Mouse (Mus musculus): ENCODE results near the gene Tbcel.

- TF ChIP-seq POLR2A (IDR thresholded peaks at IDR 0.05; ENCODE audit: borderline replicate concordance, control insufficient read depth, low read depth, low read length), result no peak
- no peak for TF ChIP-seq CTCF (IDR thresholded peaks at IDR 0.05; ENCODE audit: control insufficient read depth, insufficient read depth, low read length)
Observed at GRCm38 (mm10) chr9:42431606-42432005, 76.0 kb downstream of the Tbcel start.
